Mouse (Mus musculus): ENCODE measurements around the gene Clasp1. TPM values are rescaled to one million over a fixed set of nuclear protein-coding genes. Genes with fewer than 3 reads are reported as not detected.
A peak's percentile ranks its signal among the peaks of the same experiment; 100 is the strongest.

Gene Clasp1
- total and polyA plus RNA-seq, 2 experiments from 2014 or later, result 67.3 to 168 TPM

GRCm38 (mm10) chr1:118559716-118560115 is 170.9 kb downstream of the Clasp1 start:
- Histone ChIP-seq H3K27me3 (ENCODE audit: insufficient read depth, low read length) (no peaks in the 10 kb centered on the region), H3K9ac (no peak overlapping the region), H3K4me2 (ENCODE audit: low read depth) (no peak overlapping the region), H3K9me3 (ENCODE audit: low read length) (no peaks in the 10 kb centered on the region), H3K27ac (ENCODE audit: low read depth, low read length) (no peak overlapping the region), H3K36me3 (ENCODE audit: insufficient read depth) (peaks cover 78% of the 10 kb centered on the region), H3K4me1 (ENCODE audit: insufficient read depth) (no peaks in the 10 kb centered on the region), H3K4me3 (ENCODE audit: low read depth, low read length) (no peak overlapping the region)
- ATAC-seq, result no peak
- WGBS, result 90% methylated on average over 2 of the region's 2 CpGs
- no peak for DNase-seq
- TF ChIP-seq CTCF (IDR thresholded peaks at IDR 0.05; ENCODE audit: low read depth), result no peak

- Histone ChIP-seq H3K4me1 (ENCODE audit: insufficient read depth) (no peaks in the 10 kb centered on the region), H3K36me3 (ENCODE audit: insufficient read depth) (peaks cover 89% of the 10 kb centered on the region), H3K9me3 (ENCODE audit: low read length) (no peaks in the 10 kb centered on the region), H3K4me2 (ENCODE audit: low read depth) (no peak overlapping the region), H3K27ac (ENCODE audit: low read depth, low read length) (no peak overlapping the region), H3K4me3 (ENCODE audit: low read depth, low read length) (no peak overlapping the region), H3K27me3 (ENCODE audit: insufficient read depth, low read length) (no peaks in the 10 kb centered on the region), H3K9ac (no peak overlapping the region)
- peak; percentile 2 for DNase-seq
- ATAC-seq, result no peak
- TF ChIP-seq CTCF (IDR thresholded peaks at IDR 0.05; ENCODE audit: low read depth), result peak; percentile 49
Measured at GRCm38 (mm10) chr1:118564561-118564960, 175.7 kb downstream of the Clasp1 start.

GRCm38 (mm10) chr1:118567659-118568058 is 178.8 kb downstream of the Clasp1 start:
- no peaks in the 10 kb centered on the region for H3K27me3 ChIP-seq (ENCODE audit: insufficient read depth, low read length)
- over 99% methylated on average over 3 of the region's 3 CpGs for WGBS

GRCm38 (mm10) chr1:118580174-118580702 is 191.4 kb downstream of the Clasp1 start:
- Histone ChIP-seq H3K4me3 (ENCODE audit: low read depth, low read length) (no peak overlapping the region), H3K4me1 (ENCODE audit: insufficient read depth) (no peaks in the 10 kb centered on the region), H3K9me3 (ENCODE audit: low read length) (no peaks in the 10 kb centered on the region), H3K4me2 (ENCODE audit: low read depth) (no peak overlapping the region), H3K27me3 (ENCODE audit: insufficient read depth, low read length) (no peaks in the 10 kb centered on the region), H3K9ac (no peak overlapping the region), H3K27ac (ENCODE audit: low read depth, low read length) (no peak overlapping the region), H3K36me3 (ENCODE audit: insufficient read depth) (peaks cover 49% of the 10 kb centered on the region)
- ATAC-seq (no peak), DNase-seq (no peak)
- WGBS, result 95% methylated on average over 2 of the region's 2 CpGs
- no peak for TF ChIP-seq CTCF (IDR thresholded peaks at IDR 0.05; ENCODE audit: low read depth)

More at GRCm38 (mm10) chr1:118567659-118568058, 178.8 kb downstream of the Clasp1 start:
- H3K9me3 ChIP-seq (ENCODE audit: low read length), result no peaks in the 10 kb centered on the region
- peaks cover 87% of the 10 kb centered on the region for H3K36me3 ChIP-seq (ENCODE audit: insufficient read depth)
- no peak overlapping the region for H3K9ac ChIP-seq
- H3K27ac ChIP-seq (ENCODE audit: low read depth, low read length), result no peak overlapping the region
- no peak for TF ChIP-seq CTCF (IDR thresholded peaks at IDR 0.05; ENCODE audit: low read depth)
- H3K4me2 ChIP-seq (ENCODE audit: low read depth), result no peak overlapping the region
- H3K4me3 ChIP-seq (ENCODE audit: low read depth, low read length), result no peak overlapping the region
- no peaks in the 10 kb centered on the region for H3K4me1 ChIP-seq (ENCODE audit: insufficient read depth)
- no peak for DNase-seq
- no peak for ATAC-seq

- H3K27me3 ChIP-seq (ENCODE audit: insufficient read depth, low read length), result no peaks in the 10 kb centered on the region
- no peaks in the 10 kb centered on the region for H3K9me3 ChIP-seq (ENCODE audit: low read length)
- H3K27ac ChIP-seq (ENCODE audit: low read depth, low read length), result no peak overlapping the region
- no peak for DNase-seq
- no peaks in the 10 kb centered on the region for H3K4me1 ChIP-seq (ENCODE audit: insufficient read depth)
- no peak overlapping the region for H3K4me2 ChIP-seq (ENCODE audit: low read depth)
- peaks cover 46% of the 10 kb centered on the region for H3K36me3 ChIP-seq (ENCODE audit: insufficient read depth)
- H3K9ac ChIP-seq, result no peak overlapping the region
- no peak overlapping the region for H3K4me3 ChIP-seq (ENCODE audit: low read depth, low read length)
- no peak for ATAC-seq
- no peak for TF ChIP-seq CTCF (IDR thresholded peaks at IDR 0.05; ENCODE audit: low read depth)
- WGBS, result 95% methylated on average over 8 of the region's 8 CpGs
Measured at GRCm38 (mm10) chr1:118581179-118581578, 192.3 kb downstream of the Clasp1 start.

GRCm38 (mm10) chr1:118589721-118590120 is 200.9 kb downstream of the Clasp1 start:
- peaks cover 44% of the 10 kb centered on the region for H3K36me3 ChIP-seq (ENCODE audit: insufficient read depth)
- 69% methylated on average over 5 of the region's 5 CpGs for WGBS
- DNase-seq (no peak), ATAC-seq (no peak)
- no peak overlapping the region for H3K9ac ChIP-seq
- no peaks in the 10 kb centered on the region for H3K27me3 ChIP-seq (ENCODE audit: insufficient read depth, low read length)
- H3K4me1 ChIP-seq (ENCODE audit: insufficient read depth), result no peaks in the 10 kb centered on the region
- no peak overlapping the region for H3K27ac ChIP-seq (ENCODE audit: low read depth, low read length)
- no peak overlapping the region for H3K4me2 ChIP-seq (ENCODE audit: low read depth)
- H3K4me3 ChIP-seq (ENCODE audit: low read depth, low read length), result no peak overlapping the region
- no peaks in the 10 kb centered on the region for H3K9me3 ChIP-seq (ENCODE audit: low read length)
- no peak for TF ChIP-seq CTCF (IDR thresholded peaks at IDR 0.05; ENCODE audit: low read depth)

GRCm38 (mm10) chr1:118592933-118593332 is 204.1 kb downstream of the Clasp1 start:
- no peak for ATAC-seq
- Histone ChIP-seq H3K36me3 (ENCODE audit: insufficient read depth) (peaks cover 63% of the 10 kb centered on the region), H3K27me3 (ENCODE audit: insufficient read depth, low read length) (no peaks in the 10 kb centered on the region), H3K4me3 (ENCODE audit: low read depth, low read length) (no peak overlapping the region), H3K9ac (no peak overlapping the region), H3K9me3 (ENCODE audit: low read length) (no peaks in the 10 kb centered on the region), H3K27ac (ENCODE audit: low read depth, low read length) (no peak overlapping the region), H3K4me2 (ENCODE audit: low read depth) (no peak overlapping the region), H3K4me1 (ENCODE audit: insufficient read depth) (no peaks in the 10 kb centered on the region)
- 94% methylated on average over 4 of the region's 4 CpGs for WGBS
- no peak for DNase-seq
- no peak for TF ChIP-seq CTCF (IDR thresholded peaks at IDR 0.05; ENCODE audit: low read depth)

All from forebrain, postnatal 0 days (tissue).